Mouse (Mus musculus): ENCODE measurements around the gene Ilkap.

Gene Ilkap

DNA sequence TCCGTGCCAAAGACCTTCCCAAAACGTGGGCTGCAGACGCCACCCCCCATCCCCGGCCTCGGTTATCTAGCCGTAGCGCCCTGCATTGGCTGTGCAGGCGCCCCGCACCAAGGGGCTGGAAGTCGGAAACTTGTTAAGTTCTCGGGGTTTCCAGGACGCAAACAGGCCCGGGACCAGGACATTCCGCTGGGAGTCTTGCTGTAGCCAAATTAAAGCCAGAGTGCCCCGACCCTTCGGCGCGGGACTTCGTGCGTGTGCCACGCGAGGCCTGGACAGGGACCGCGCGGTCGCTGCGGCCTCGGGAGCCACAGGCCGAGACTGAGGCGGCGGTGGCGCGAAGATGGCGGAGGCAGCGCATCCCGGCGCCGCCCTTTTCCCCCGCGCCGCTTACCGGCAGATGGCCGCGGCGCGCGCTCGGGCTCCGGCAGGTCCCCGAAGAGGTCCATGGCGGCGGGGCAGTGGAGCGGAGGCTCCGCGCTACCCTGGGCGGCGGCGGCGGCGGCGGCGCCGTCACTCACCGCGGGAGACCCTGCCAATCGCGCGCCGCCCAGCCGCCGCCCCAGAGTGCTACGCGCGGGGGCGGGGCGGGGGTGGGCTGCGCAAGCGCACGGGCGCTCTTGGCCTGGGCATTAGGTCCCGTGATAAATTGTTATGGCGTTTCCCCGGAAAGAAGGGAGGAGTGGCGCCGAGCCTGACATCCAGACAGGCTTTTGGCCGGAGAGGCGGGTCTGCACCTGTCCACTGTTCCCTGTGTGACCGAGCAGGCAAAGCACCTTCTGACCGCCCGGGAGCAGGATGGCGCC, at the start of gene Ilkap:
Gene Ilkap (minus strand): TSS at position 556 of the 803 bp plus-strand sequence.
- DNase-seq (ENCODE audit: low read depth, low spot score) = peak; percentile 77

DNA sequence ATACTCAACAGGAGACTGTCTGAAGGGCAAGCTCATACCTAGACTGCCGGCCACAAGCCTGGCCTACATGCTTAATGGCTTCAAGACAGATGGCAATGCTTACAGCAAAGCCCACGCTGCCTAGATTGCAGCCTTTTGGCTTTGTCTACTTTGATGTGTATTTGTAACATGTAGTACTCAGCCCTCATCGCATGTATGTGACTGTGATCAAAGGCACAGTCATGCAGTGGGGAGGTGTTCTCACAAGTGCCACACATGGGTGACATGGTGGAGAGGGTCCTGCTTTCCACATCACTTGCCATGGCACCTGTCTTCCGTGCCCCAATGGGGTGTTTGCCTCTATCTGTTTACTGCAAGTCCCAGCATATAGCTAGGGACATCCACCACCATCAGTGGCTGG, 47.9 kb upstream of the Ilkap start:
- DNase-seq (ENCODE audit: low read depth, low spot score) = no peak

- DNase-seq (ENCODE audit: low read depth, low spot score) = no peak
Observed at GRCm38 (mm10) chr1:91446060-91446459, 47.4 kb upstream of the Ilkap start.

DNA sequence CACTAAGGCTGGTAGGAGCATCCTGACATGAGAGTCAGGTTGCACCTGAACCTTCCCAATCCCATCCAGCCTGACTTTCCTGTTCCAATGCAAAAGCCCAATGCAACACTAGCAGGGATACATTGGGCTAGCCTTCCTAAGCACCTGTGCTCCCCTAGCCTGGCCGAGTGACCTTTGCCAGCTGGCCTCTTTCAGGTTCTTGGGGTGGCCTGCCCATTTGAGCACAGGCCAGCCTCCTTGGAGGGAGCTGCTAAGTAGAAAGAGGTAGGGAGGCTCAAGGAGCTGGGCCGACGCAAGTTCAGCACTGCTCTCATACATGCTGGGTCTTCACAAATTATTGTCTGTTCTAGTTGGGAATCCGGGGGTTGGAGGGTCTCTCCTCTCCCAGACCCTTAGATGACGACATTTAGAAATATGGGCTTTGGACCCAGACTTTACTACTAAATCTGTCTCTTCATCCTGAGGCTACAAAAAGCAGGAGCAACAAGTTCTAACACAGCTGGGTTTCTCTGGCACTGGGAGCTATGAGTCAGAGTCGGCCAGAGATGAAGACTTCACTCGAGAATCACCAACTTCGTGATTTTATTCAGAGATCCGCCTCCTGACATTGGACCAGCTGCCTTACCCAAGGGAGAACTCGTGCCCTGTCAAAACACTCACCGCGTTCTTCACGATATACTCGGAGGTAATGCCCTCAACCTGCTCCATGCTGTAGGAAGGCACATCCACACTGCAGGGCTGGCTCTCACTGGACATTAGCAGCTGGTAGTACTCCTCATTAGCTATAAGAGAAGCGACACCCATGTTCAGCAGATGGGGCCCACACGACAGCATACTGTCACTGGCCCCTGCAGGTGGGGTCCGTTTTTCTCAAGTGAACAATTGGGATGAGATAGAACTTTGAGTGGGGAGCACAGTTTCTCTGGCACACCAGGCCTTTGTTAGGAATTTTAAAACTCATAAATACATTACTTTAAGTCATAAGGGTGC, 46.5 kb upstream of the Ilkap start:
- no peak for DNase-seq (ENCODE audit: low read depth, low spot score)

GRCm38 (mm10) chr1:91442350-91442990, 43.9 kb upstream of the Ilkap start:
- no peak for DNase-seq (ENCODE audit: low read depth, low spot score)

DNA sequence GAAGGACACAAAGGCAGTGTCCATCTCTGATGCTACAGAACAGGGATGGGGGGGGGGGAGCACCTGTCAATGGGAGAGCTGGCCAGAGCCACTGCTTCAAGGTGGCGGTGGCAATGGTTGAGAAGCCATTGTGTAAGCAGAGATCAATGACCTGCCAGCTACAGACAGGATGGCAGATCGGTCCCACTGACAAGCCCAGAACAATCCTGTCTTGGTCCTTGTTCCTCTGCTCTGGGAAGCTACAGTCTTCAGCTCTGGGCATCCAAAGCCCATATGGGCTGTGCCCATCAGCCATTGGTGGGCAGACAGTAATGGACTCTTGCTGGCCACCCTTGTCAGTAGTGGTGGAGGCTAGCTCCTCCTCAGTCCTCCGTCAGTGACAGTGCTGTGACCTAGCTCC, 43.2 kb upstream of the Ilkap start:
- DNase-seq (ENCODE audit: low read depth, low spot score) = no peak

- no peak for DNase-seq (ENCODE audit: low read depth, low spot score)
Observed at GRCm38 (mm10) chr1:91439776-91440175, 41.2 kb upstream of the Ilkap start.

- DNase-seq (ENCODE audit: low read depth, low spot score) = no peak
Observed at GRCm38 (mm10) chr1:91437573-91437972, 39.0 kb upstream of the Ilkap start.

- DNase-seq (ENCODE audit: low read depth, low spot score) = no peak
Observed at GRCm38 (mm10) chr1:91437083-91437400, 38.4 kb upstream of the Ilkap start.

GRCm38 (mm10) chr1:91436380-91437082, 37.9 kb upstream of the Ilkap start:
- DNase-seq (ENCODE audit: low read depth, low spot score) = no peak

GRCm38 (mm10) chr1:91435606-91436130, 37.1 kb upstream of the Ilkap start:
- DNase-seq (ENCODE audit: low read depth, low spot score) = no peak

- DNase-seq (ENCODE audit: low read depth, low spot score) = no peak
Observed at GRCm38 (mm10) chr1:91434905-91435304, 36.3 kb upstream of the Ilkap start.

DNA sequence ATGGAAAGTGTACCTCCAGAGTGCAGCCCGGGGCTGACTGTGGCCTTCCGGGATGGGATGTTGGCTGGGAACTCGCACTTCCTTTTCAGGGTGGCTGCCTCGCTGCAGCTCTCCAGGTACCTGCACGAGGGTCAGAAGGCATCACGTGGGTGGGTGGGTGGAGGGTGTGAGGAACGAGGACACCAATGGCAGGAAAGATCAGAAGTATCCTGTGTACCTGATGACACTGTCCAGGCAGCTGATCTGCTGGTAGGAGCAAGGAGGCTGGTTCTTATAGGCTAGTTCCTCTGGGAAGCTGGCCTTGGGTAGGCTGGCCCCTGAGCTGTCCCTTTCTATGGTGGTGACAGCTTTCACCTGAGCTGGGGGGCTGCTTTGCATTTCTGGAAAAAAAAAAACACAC, 32.1 kb upstream of the Ilkap start:
- no peak for DNase-seq (ENCODE audit: low read depth, low spot score)

DNA sequence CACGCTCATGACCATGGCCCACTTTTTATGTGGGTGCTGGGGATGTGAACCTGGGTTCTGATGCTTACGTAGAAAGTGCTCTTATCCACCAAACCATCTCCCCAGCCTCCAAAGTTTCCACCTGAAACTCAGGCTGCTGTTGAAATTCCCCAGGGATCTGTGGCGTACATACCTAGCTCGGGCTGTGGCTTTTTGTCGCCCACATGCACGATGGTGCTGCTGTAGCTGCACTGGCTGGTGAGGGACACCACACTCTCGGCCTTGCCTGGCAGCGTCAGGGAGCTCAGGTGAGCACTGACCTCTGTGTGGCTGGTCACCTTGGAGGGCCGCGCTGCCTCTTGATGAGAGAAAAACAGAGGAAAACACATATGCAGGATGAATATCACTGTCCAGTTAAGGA, 30.6 kb upstream of the Ilkap start:
- no peak for DNase-seq (ENCODE audit: low read depth, low spot score)

GRCm38 (mm10) chr1:91428614-91429013, 30.0 kb upstream of the Ilkap start:
- DNase-seq (ENCODE audit: low read depth, low spot score) = peak; percentile 79

GRCm38 (mm10) chr1:91426397-91426796, 27.8 kb upstream of the Ilkap start:
- DNase-seq (ENCODE audit: low read depth, low spot score) = no peak

- no peak for DNase-seq (ENCODE audit: low read depth, low spot score)
Observed at GRCm38 (mm10) chr1:91420601-91421065, 22.0 kb upstream of the Ilkap start.

- DNase-seq (ENCODE audit: low read depth, low spot score) = no peak
Observed at GRCm38 (mm10) chr1:91419862-91420600, 21.4 kb upstream of the Ilkap start.

GRCm38 (mm10) chr1:91417991-91418390, 19.4 kb upstream of the Ilkap start:
- no peak for DNase-seq (ENCODE audit: low read depth, low spot score)

DNA sequence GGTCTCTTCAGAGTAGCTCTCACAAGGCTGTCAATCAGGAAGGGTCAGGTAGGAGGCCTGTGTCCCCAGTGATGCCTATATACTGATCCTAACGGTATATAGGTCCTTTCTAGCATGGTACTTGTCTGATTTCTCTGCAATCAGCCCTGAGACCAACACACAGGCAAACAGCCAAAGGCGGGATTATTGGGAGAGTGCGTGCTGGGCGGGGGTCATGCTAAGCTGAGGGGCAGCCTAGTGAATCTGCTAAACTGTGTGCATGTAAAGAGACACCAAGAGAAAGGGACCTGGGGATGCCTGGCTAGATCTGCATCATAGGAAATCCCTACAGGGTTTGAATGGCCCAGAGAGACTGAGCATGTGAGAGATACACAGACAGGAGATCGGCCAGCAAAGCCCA, 16.7 kb upstream of the Ilkap start:
- DNase-seq (ENCODE audit: low read depth, low spot score) = no peak
